Mouse (Mus musculus) monocyte, adult 59 days (primary cell): Measurements from ENCODE around the gene Ribc2. TPM values are rescaled to one million over a fixed set of nuclear protein-coding genes. Genes with fewer than 3 reads are reported as not detected.

ENCODE experiments used
- total RNA-seq, 2 experiments: library from RNA; stranded (reverse); gene quantifications; one replicate each; pipeline ENCODE4 v1.2.4; 2023

Gene Ribc2
- total RNA-seq = not detected

GRCm38 (mm10) chr15:85131275-85132192 lies at the start of gene Ribc2, which contains the start of gene Smc1b:
Gene Ribc2 (plus strand): TSS chr15:85132078.
Gene Smc1b (minus strand): TSS chr15:85131964.

Other genes starting within 250 kb of the Ribc2 start
- under 1 TPM; 0.18 to 0.24 TPM for gene Gm29666, start 212.0 kb upstream of the Ribc2 start, total RNA-seq
- 10 to 100 TPM; 29.9 to 32.0 TPM for gene Nup50, start 208.7 kb upstream of the Ribc2 start, total RNA-seq
- gene 5031439G07Rik, start 143.5 kb upstream of the Ribc2 start, total RNA-seq = 100 to 1,000 TPM; 169 to 186 TPM
- not detected for gene Upk3a, start 114.9 kb upstream of the Ribc2 start, total RNA-seq
- 1 to 10 TPM; 6.7 to 8.8 TPM for gene Fam118a, start 103.1 kb upstream of the Ribc2 start, total RNA-seq
- 1 to 10 TPM; 5.8 to 8.4 TPM for gene Smc1b, start 114 bp upstream of the Ribc2 start, total RNA-seq
- gene Fbln1, start 73.9 kb downstream of the Ribc2 start, total RNA-seq = under 1 TPM; 0.97 TPM
- gene Atxn10, start 204.2 kb downstream of the Ribc2 start, total RNA-seq = 10 to 100 TPM; 51.7 to 56.5 TPM